Mouse (Mus musculus) liver, embryonic 13.5 days (tissue): ENCODE results near the gene Nlk. TPM values are rescaled to one million over a fixed set of nuclear protein-coding genes. Genes with fewer than 3 reads are reported as not detected.

Experiments
- ATAC-seq: fragments of 200-750 bp; cut with Nextera tagmentation; 2 replicates; pipeline ENCODE4 v1.8.0; 2017; ENCODE audit warnings: low read depth, mild to moderate bottlenecking, moderate number of reproducible peaks, moderate library complexity
- DNase-seq: peaks from one replicate; pipeline ENCODE4 v3.0.0; 2022
- H3K27ac ChIP-seq: fragments of 300-500 bp; sonication (generic); 2 replicates; pipeline ENCODE4 v1.5.1; 2015; ENCODE audit warnings: moderate library complexity, mild to moderate bottlenecking, inconsistent platforms
- H3K27me3 ChIP-seq: fragments of 300-500 bp; sonication (generic); 2 replicates; pipeline ENCODE4 v1.6.1; 2015; ENCODE audit warnings: mild to moderate bottlenecking, inconsistent platforms
- H3K36me3 ChIP-seq: fragments of 300-500 bp; sonication (generic); 2 replicates; pipeline ENCODE4 v1.6.1; 2015; ENCODE audit warnings: mild to moderate bottlenecking, inconsistent platforms
- H3K4me1 ChIP-seq: fragments of 300-500 bp; sonication (generic); replicated peaks from 2 replicates; pipeline ENCODE4 v1.6.1; 2015; ENCODE audit warnings: inconsistent platforms
- H3K4me2 ChIP-seq: fragments of 300-500 bp; sonication (generic); 2 replicates; pipeline ENCODE4 v1.6.1; 2015; ENCODE audit warnings: inconsistent platforms, mild to moderate bottlenecking, moderate library complexity
- H3K4me3 ChIP-seq: fragments of 300-500 bp; sonication (generic); replicated peaks from 2 replicates; pipeline ENCODE4 v1.5.1; 2015; ENCODE audit warnings: mild to moderate bottlenecking, inconsistent platforms
- H3K9ac ChIP-seq: fragments of 300-500 bp; sonication (generic); 2 replicates; pipeline ENCODE4 v1.6.1; 2015; ENCODE audit warnings: mild to moderate bottlenecking, inconsistent platforms
- H3K9me3 ChIP-seq: fragments of 300-500 bp; sonication (generic); replicated peaks from 2 replicates; pipeline ENCODE4 v1.6.1; 2016; ENCODE audit warnings: inconsistent platforms
- WGBS: fragments of 180-500 bp; shearing (Covaris S2); methylation state at CpG from one replicate; pipeline ENCODE4 v1.1.7; 2015; ENCODE audit not compliant: insufficient replicate concordance; 5-methylcytosine and 5-hydroxymethylcytosine counted together
- polyA plus RNA-seq: library from polyadenylated mRNA; unstranded; fragments of >200 nt; fragmentation: Nextera tagmentation; extraction: Ambion mirVana; gene quantifications from 2 replicates; pipeline ENCODE4 v1.2.1, GENCODE M21; 2015

Gene Nlk
- polyA plus RNA-seq, 1 experiment from 2014 or later: 6.4 TPM

DNA sequence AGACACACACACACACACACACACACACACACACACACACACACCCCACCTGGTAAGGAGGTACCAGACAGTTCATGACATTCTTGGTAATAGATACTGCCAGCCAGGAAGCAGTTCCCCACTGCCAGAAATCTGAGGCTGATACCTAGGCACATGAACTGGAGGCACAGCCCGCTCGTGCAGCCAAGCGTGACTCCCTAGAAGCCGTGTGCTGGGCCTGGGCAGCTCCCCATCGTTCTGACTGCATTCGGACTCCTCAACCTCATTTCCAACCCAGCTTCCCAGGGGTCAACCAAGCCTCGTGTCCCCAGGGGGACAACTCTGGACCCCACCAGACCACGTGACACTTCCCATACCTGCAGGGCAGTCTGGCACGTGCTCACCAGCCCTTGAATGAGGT, 168.5 kb downstream of the Nlk start:
- H3K4me2 ChIP-seq: no peak overlapping the region
- no peaks in the 10 kb centered on the region for H3K9me3 ChIP-seq
- H3K4me1 ChIP-seq: no peaks in the 10 kb centered on the region; the same call in 1 of the 2 replicates
- no peak for DNase-seq
- H3K4me3 ChIP-seq: no peak overlapping the region
- 77% methylated on average over 9 of the region's 9 CpGs for WGBS
- no peak for ATAC-seq
- H3K27ac ChIP-seq: no peak overlapping the region
- peaks cover 48% of the 10 kb centered on the region for H3K36me3 ChIP-seq
- no peak overlapping the region for H3K9ac ChIP-seq
- H3K27me3 ChIP-seq: no peaks in the 10 kb centered on the region

DNA sequence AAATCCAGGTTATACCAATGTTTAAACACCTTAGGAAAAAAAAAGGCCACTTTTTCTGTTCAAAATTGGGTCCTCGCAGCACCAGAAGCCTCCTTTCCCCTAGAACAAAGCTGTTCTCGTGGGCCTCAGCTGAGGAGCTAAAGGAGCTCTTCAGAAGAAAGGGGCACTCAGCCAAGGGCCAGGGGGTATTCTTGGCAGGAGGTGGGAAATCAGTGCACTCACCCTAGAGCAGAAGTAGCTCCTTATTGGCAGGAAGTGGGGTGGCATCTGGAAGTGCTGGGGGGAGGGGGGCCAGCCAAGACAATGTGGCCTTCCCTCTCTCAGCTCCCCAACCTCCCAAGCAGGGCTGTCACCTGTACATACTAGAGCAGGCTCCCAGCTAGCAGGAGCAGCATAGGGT, 172.3 kb downstream of the Nlk start:
- no peak for DNase-seq
- Histone ChIP-seq H3K4me3 (no peak overlapping the region), H3K4me2 (no peak overlapping the region), H3K36me3 (peaks cover 85% of the 10 kb centered on the region), H3K27ac (no peak overlapping the region), H3K9ac (no peak overlapping the region), H3K4me1 (no peaks in the 10 kb centered on the region), H3K9me3 (no peaks in the 10 kb centered on the region), H3K27me3 (no peaks in the 10 kb centered on the region)
- WGBS: 76% methylated on average over 2 of the region's 2 CpGs
- no peak for ATAC-seq

DNA sequence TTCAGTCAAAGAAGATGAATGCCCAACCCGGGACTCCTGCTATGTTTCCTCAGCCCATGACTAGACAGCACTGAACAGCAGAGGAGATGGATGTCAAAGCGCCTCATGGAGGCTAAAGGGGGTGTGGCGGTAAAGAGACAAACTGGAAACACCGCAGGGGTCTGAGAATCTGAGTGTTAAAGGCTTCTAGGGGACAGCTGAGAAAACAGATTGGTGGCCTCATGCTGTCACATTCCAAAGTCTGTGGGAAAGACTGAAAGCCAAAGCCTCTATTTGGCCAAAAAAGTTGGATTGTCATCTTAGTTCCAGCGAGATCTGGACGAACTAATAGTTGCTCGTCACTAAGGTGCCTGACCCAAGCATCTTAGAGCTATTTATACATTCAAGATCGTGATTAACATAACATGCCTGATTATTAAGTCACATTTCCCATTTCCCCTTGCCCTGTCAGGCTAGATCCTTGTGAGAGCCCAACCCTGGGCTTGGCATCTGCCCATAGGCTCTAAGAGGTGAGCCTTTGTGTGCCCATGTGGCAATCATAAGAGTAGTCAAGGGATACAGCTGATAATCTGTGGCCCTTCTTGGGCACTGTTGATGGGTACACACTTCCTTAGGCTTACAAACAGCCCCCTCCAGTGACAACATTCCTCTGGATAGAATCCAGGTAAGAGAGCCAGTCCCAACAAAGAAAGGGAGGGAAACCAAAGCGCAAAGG, 173.8 kb downstream of the Nlk start:
- peaks cover 91% of the 10 kb centered on the region for H3K36me3 ChIP-seq
- 78% methylated on average over 9 of the region's 9 CpGs for WGBS

DNA sequence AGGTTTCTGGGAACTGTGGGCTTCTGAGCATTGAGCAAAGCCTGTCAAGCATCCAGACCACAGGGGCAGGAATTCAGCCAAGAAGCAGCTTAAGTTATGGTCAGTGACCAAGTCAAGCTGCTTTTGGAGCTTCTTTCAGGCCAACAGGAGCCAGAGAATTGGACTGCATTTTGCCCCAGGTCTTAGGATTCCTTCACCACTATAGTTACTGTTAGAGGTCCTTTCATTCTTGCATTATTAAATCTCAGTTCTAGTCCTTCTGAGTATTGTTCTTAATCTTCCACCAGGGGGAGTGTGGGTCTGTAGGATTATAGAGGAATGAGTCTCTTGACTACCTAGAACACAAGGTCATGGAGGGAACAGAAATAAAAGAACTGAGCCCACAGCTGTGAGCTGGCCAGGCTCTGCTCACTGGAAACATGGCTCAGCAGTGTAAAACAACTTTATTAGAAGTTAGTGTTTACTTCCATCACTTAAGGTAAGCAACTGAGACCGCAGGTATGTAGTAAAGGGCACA, 174.6 kb downstream of the Nlk start:
- no peak for DNase-seq
- WGBS: 69% methylated on average over 1 of the region's 1 CpGs

More for the DNA sequence above, 173.8 kb downstream of the Nlk start:
- H3K4me2 ChIP-seq: no peak overlapping the region
- H3K4me1 ChIP-seq: no peaks in the 10 kb centered on the region
- no peaks in the 10 kb centered on the region for H3K27me3 ChIP-seq
- no peak overlapping the region for H3K9ac ChIP-seq
- H3K9me3 ChIP-seq: no peaks in the 10 kb centered on the region
- DNase-seq (no peak), ATAC-seq (no peak)
- no peak overlapping the region for H3K4me3 ChIP-seq
- no peak overlapping the region for H3K27ac ChIP-seq

DNA sequence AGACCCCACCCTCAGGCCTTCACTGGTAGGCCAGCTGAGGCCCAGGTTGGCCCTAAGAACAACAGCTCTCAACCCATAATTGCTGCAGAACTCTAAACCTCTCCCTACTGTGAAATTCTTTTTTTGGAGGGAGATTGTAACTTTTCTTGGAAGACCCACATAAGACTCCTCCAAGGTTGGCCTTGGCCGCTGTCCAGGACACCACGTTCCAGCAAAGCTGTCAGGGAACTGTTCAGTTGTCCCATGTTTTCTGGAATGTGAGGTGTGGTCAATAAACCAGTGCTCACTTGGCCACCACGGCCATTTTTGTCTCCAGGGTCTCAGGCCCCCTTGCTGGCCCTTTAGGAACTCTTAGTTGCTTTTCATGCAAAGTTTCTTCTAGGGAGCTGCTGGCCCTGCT, 175.3 kb downstream of the Nlk start:
- Histone ChIP-seq H3K27ac (no peak overlapping the region), H3K4me1 (no peaks in the 10 kb centered on the region), H3K9me3 (no peaks in the 10 kb centered on the region), H3K9ac (no peak overlapping the region), H3K4me2 (no peak overlapping the region), H3K4me3 (no peak overlapping the region), H3K27me3 (no peaks in the 10 kb centered on the region), H3K36me3 (peaks cover 87% of the 10 kb centered on the region)
- WGBS: 83% methylated on average over 3 of the region's 3 CpGs
- no peak for DNase-seq
- no peak for ATAC-seq

More for the DNA sequence above, 174.6 kb downstream of the Nlk start:
- no peaks in the 10 kb centered on the region for H3K4me1 ChIP-seq
- H3K36me3 ChIP-seq: peaks cover 91% of the 10 kb centered on the region
- H3K4me3 ChIP-seq: no peak overlapping the region
- H3K27ac ChIP-seq: no peak overlapping the region
- no peak for ATAC-seq
- H3K27me3 ChIP-seq: no peaks in the 10 kb centered on the region
- no peak overlapping the region for H3K4me2 ChIP-seq
- no peak overlapping the region for H3K9ac ChIP-seq
- no peaks in the 10 kb centered on the region for H3K9me3 ChIP-seq

DNA sequence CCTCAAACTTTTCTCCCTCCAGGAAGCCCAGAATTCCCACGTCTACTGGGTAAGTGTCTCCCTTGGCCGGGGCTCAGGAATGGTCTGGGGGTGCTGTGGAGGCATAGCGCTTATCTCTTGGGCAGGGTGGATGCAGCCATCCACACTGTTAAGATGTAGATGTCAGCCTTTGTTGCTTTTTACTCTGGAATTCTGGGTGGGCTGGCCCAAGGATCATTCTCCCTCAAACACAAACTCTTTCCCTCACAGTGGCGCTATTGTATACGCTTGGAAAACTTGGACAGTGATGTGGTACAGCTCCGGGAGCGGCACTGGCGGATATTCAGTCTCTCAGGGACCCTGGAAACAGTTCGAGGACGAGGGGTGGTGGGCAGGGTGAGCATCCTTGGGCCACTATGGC, 178.2 kb downstream of the Nlk start:
- DNase-seq (no peak), ATAC-seq (no peak)
- H3K4me1 ChIP-seq: peaks cover 1% of the 10 kb centered on the region; the same call in 1 of the 2 replicates
- H3K4me2 ChIP-seq: no peak overlapping the region
- no peaks in the 10 kb centered on the region for H3K27me3 ChIP-seq
- no peak overlapping the region for H3K9ac ChIP-seq
- H3K4me3 ChIP-seq: no peak overlapping the region
- no peaks in the 10 kb centered on the region for H3K9me3 ChIP-seq
- 86% methylated on average over 10 of the region's 10 CpGs for whole genome bisulfite sequencing
- peaks cover 95% of the 10 kb centered on the region for H3K36me3 ChIP-seq
- H3K27ac ChIP-seq: no peak overlapping the region

Other genes starting within 250 kb of the Nlk start
- gene Slc46a1, start 231.7 kb downstream of the Nlk start, polyA plus RNA-seq: 6.1 and 6.5 TPM in 2 replicates
- gene Sarm1, start 199.6 kb downstream of the Nlk start, polyA plus RNA-seq: 0.16 and 0.29 TPM in 2 replicates
- 297 and 348 TPM in 2 replicates for gene Vtn, start 198.3 kb downstream of the Nlk start, polyA plus RNA-seq
- 0.09 and 0.24 TPM in 2 replicates for gene Sebox, start 193.9 kb downstream of the Nlk start, polyA plus RNA-seq
- gene Tmem199, start 185.2 kb downstream of the Nlk start, polyA plus RNA-seq: 30.1 and 31.9 TPM in 2 replicates
- gene Poldip2, start 185.2 kb downstream of the Nlk start, polyA plus RNA-seq: 78.1 and 82.4 TPM in 2 replicates
- 15.6 and 16.4 TPM in 2 replicates for gene Tnfaip1, start 161.0 kb downstream of the Nlk start, polyA plus RNA-seq
- gene Ift20, start 161.0 kb downstream of the Nlk start, polyA plus RNA-seq: 83.1 and 88.6 TPM in 2 replicates
- gene Tmem97, start 146.6 kb downstream of the Nlk start, polyA plus RNA-seq: 110 and 122 TPM in 2 replicates
- 24.2 and 26.5 TPM in 2 replicates for gene Ccnq, start 54.4 kb upstream of the Nlk start, polyA plus RNA-seq
- gene Lyrm9, start 129.2 kb upstream of the Nlk start, polyA plus RNA-seq: 21.4 and 21.7 TPM in 2 replicates
- 0.02 and 0.05 TPM in 2 replicates for gene Nos2, start 223.4 kb upstream of the Nlk start, polyA plus RNA-seq